Mouse (Mus musculus): ENCODE results near the gene Galnt17. TPM values are rescaled to one million over a fixed set of nuclear protein-coding genes. Genes with fewer than 3 reads are reported as not detected.

Galnt17 gene
- total and polyA plus RNA-seq, 2 experiments from 2014 or later: 4.8 to 16.7 TPM

GRCm38 (mm10) chr5:131094771-131095170 lies 213.5 kb downstream of the Galnt17 start:
- 71% methylated on average over 1 of the region's 1 CpGs for WGBS
- Histone ChIP-seq H3K36me3 (ENCODE audit: insufficient read depth, low read length) (no peaks in the 10 kb centered on the region), H3K27me3 (ENCODE audit: insufficient read depth, low read length) (no peaks in the 10 kb centered on the region), H3K9ac (replicated peaks; ENCODE audit: low read length, poor library complexity, severe bottlenecking) (no peak overlapping the region), H3K4me1 (ENCODE audit: insufficient read depth, low read length) (no peaks in the 10 kb centered on the region), H3K4me3 (ENCODE audit: low read depth, low read length) (no peak overlapping the region), H3K9me3 (ENCODE audit: low read length) (no peaks in the 10 kb centered on the region), H3K4me2 (ENCODE audit: low read depth, low read length, poor library complexity, severe bottlenecking) (no peak overlapping the region), H3K27ac (ENCODE audit: low read depth, low read length) (no peak overlapping the region)
- no peak for TF ChIP-seq CTCF (IDR thresholded peaks at IDR 0.05)
- DNase-seq (ENCODE audit: low spot score) (no peak), ATAC-seq (ENCODE audit: low FRiP score) (no peak)

DNA sequence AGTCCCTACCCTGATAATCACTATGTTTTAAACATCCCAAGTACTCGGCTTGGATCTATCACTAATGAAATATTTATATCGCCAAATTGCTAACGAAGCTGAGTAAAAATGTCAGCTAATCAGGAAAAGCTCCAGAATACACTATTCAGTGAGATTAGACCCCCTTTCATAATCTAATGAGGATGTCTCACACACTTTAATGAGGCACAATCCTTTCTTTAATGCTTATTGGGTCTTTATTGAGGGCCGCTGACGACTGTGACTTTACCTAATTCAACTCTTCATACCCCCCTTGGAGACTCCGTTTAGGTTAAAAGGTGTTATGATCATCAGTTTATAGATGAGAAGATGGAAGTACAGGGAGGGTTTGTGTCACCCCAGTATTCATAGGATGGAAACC lies 214.2 kb downstream of the Galnt17 start:
- no peak overlapping the region for H3K4me2 ChIP-seq (ENCODE audit: low read depth, low read length, poor library complexity, severe bottlenecking)
- no peaks in the 10 kb centered on the region for H3K9me3 ChIP-seq (ENCODE audit: low read length)
- H3K4me3 ChIP-seq (ENCODE audit: low read depth, low read length): no peak overlapping the region
- no peak for TF ChIP-seq CTCF (IDR thresholded peaks at IDR 0.05)
- H3K36me3 ChIP-seq (ENCODE audit: insufficient read depth, low read length): no peaks in the 10 kb centered on the region
- H3K27ac ChIP-seq (ENCODE audit: low read depth, low read length): no peak overlapping the region
- ATAC-seq (ENCODE audit: low FRiP score) (no peak), DNase-seq (ENCODE audit: low spot score) (no peak)
- H3K4me1 ChIP-seq (ENCODE audit: insufficient read depth, low read length): no peaks in the 10 kb centered on the region
- WGBS: 52% methylated on average over 6 of the region's 6 CpGs
- H3K27me3 ChIP-seq (ENCODE audit: insufficient read depth, low read length): no peaks in the 10 kb centered on the region
- no peak overlapping the region for H3K9ac ChIP-seq (replicated peaks; ENCODE audit: low read length, poor library complexity, severe bottlenecking)

DNA sequence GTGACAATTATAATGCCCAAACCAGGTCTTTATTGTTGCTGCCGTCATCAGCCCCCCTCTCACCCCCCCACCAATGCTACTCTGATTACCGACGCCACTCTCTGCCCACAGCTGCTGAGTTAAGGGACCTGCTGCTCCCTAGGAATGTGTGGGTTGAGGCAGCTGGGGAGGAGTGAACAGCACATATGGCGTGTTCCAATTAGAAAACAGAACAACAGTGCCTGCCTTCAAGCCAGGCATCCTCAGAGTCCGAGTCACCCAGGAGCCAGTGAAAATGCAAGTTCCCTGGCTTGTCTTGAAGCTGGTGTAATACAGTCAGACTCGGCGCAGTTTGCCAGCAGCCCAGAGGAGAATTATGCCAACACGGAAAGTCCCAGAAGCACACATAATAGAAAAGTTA lies 218.4 kb downstream of the Galnt17 start:
- Histone ChIP-seq H3K9ac (replicated peaks; ENCODE audit: low read length, poor library complexity, severe bottlenecking) (no peak overlapping the region), H3K36me3 (ENCODE audit: insufficient read depth, low read length) (no peaks in the 10 kb centered on the region; the same call in 1 of the 2 replicates), H3K4me1 (ENCODE audit: insufficient read depth, low read length) (no peaks in the 10 kb centered on the region), H3K27me3 (ENCODE audit: insufficient read depth, low read length) (no peaks in the 10 kb centered on the region), H3K27ac (ENCODE audit: low read depth, low read length) (no peak overlapping the region), H3K4me2 (ENCODE audit: low read depth, low read length, poor library complexity, severe bottlenecking) (no peak overlapping the region), H3K9me3 (ENCODE audit: low read length) (no peaks in the 10 kb centered on the region), H3K4me3 (ENCODE audit: low read depth, low read length) (no peak overlapping the region)
- TF ChIP-seq CTCF (IDR thresholded peaks at IDR 0.05): no peak
- DNase-seq (ENCODE audit: low spot score) (no peak), ATAC-seq (ENCODE audit: low FRiP score) (no peak)
- 59% methylated on average over 8 of the region's 8 CpGs for WGBS

DNA sequence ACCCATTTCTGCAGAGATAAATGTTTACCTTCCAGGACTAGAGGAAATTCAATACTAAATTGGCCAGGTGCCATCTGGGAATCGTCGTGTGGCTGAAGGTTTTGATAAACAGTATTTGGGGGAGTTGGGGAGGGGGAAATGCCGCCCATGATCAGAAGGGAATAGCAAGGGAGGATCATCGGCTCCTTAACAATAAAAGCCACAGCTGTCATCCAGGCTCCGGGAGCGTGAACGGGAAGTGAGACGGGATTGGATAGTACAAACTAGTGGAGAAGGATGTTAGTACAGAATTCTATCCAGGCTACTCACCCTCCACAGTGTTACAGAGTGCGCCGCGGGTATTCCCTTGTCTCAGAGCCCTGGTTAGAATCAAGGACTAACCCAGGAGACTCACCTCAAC lies 219.4 kb downstream of the Galnt17 start:
- no peaks in the 10 kb centered on the region; the same call in 1 of the 2 replicates for H3K36me3 ChIP-seq (ENCODE audit: insufficient read depth, low read length)
- ATAC-seq (ENCODE audit: low FRiP score) (no peak), DNase-seq (ENCODE audit: low spot score) (no peak)
- no peak overlapping the region for H3K9ac ChIP-seq (replicated peaks; ENCODE audit: low read length, poor library complexity, severe bottlenecking)
- H3K4me2 ChIP-seq (ENCODE audit: low read depth, low read length, poor library complexity, severe bottlenecking): no peak overlapping the region
- H3K9me3 ChIP-seq (ENCODE audit: low read length): no peaks in the 10 kb centered on the region
- H3K4me1 ChIP-seq (ENCODE audit: insufficient read depth, low read length): no peaks in the 10 kb centered on the region
- no peaks in the 10 kb centered on the region for H3K27me3 ChIP-seq (ENCODE audit: insufficient read depth, low read length)
- H3K27ac ChIP-seq (ENCODE audit: low read depth, low read length): no peak overlapping the region
- H3K4me3 ChIP-seq (ENCODE audit: low read depth, low read length): no peak overlapping the region
- TF ChIP-seq CTCF (IDR thresholded peaks at IDR 0.05): no peak
- WGBS: 61% methylated on average over 11 of the region's 11 CpGs

DNA sequence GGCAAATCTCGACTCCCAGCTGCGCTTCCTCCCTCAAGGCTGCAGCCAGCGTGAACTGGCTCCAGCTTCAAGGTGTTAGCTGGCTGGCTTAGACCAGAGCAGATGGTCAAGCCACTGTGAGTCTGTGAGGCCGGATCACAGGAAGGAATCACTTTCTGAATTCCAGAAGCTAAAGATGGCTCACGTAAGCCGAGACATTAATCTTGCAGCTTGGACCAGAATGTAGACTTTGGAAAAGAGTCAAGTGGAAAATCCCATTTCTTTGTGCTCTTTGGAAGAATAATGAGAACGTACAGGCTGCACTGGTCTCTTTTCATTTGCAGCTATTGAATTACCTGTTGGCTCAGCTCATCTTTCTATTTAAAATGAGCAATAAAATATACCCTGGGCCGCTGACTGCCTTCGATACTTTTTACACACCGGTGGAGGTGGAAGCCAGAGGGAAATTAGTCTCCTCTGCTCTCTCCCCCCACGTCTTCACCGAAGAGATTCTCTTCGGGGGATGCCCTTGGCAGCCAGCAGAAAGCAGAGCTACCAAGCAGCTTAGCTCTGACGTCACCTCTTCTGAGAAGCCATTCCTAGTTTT lies 225.1 kb downstream of the Galnt17 start:
- Histone ChIP-seq H3K9me3 (ENCODE audit: low read length) (no peaks in the 10 kb centered on the region), H3K4me2 (ENCODE audit: low read depth, low read length, poor library complexity, severe bottlenecking) (0 out of 2 replicates have a peak overlapping the region, but pooled peaks have one; percentile 7), H3K27ac (ENCODE audit: low read depth, low read length) (peak overlapping the region; percentile 55), H3K36me3 (ENCODE audit: insufficient read depth, low read length) (no peaks in the 10 kb centered on the region; the same call in 1 of the 2 replicates), H3K27me3 (ENCODE audit: insufficient read depth, low read length) (no peaks in the 10 kb centered on the region), H3K9ac (replicated peaks; ENCODE audit: low read length, poor library complexity, severe bottlenecking) (no peak overlapping the region), H3K4me1 (ENCODE audit: insufficient read depth, low read length) (peaks cover 5% of the 10 kb centered on the region; the same call in 1 of the 2 replicates), H3K4me3 (ENCODE audit: low read depth, low read length) (no peak overlapping the region)
- TF ChIP-seq CTCF (IDR thresholded peaks at IDR 0.05): no peak
- DNase-seq (ENCODE audit: low spot score) (peak; percentile 75), ATAC-seq (ENCODE audit: low FRiP score) (0 out of 2 replicates have a peak, but pooled peaks have one; percentile 31)
- 27% methylated on average over 14 of the region's 14 CpGs for WGBS

- Histone ChIP-seq H3K27ac (ENCODE audit: low read depth, low read length) (no peak overlapping the region), H3K4me3 (ENCODE audit: low read depth, low read length) (no peak overlapping the region), H3K4me1 (ENCODE audit: insufficient read depth, low read length) (no peaks in the 10 kb centered on the region), H3K36me3 (ENCODE audit: insufficient read depth, low read length) (no peaks in the 10 kb centered on the region), H3K9me3 (ENCODE audit: low read length) (no peaks in the 10 kb centered on the region), H3K27me3 (ENCODE audit: insufficient read depth, low read length) (no peaks in the 10 kb centered on the region), H3K9ac (replicated peaks; ENCODE audit: low read length, poor library complexity, severe bottlenecking) (no peak overlapping the region), H3K4me2 (ENCODE audit: low read depth, low read length, poor library complexity, severe bottlenecking) (no peak overlapping the region)
- DNase-seq (ENCODE audit: low spot score): no peak
- WGBS: 46% methylated on average over 1 of the region's 1 CpGs
- ATAC-seq (ENCODE audit: low FRiP score): no peak
- TF ChIP-seq CTCF (IDR thresholded peaks at IDR 0.05): peak; percentile 36
These were observed 230.6 kb downstream of the Galnt17 start for GRCm38 (mm10) chr5:131077682-131078081.
